Mouse (Mus musculus): ENCODE measurements around the gene Gimap5. TPM values are rescaled to one million over a fixed set of nuclear protein-coding genes. Genes with fewer than 3 reads are reported as not detected.

Gimap5 gene
- polyA plus RNA-seq (2015; fragmentation: Nextera tagmentation; extraction: Ambion mirVana), result 26.4 and 32.2 TPM in 2 replicates

DNA sequence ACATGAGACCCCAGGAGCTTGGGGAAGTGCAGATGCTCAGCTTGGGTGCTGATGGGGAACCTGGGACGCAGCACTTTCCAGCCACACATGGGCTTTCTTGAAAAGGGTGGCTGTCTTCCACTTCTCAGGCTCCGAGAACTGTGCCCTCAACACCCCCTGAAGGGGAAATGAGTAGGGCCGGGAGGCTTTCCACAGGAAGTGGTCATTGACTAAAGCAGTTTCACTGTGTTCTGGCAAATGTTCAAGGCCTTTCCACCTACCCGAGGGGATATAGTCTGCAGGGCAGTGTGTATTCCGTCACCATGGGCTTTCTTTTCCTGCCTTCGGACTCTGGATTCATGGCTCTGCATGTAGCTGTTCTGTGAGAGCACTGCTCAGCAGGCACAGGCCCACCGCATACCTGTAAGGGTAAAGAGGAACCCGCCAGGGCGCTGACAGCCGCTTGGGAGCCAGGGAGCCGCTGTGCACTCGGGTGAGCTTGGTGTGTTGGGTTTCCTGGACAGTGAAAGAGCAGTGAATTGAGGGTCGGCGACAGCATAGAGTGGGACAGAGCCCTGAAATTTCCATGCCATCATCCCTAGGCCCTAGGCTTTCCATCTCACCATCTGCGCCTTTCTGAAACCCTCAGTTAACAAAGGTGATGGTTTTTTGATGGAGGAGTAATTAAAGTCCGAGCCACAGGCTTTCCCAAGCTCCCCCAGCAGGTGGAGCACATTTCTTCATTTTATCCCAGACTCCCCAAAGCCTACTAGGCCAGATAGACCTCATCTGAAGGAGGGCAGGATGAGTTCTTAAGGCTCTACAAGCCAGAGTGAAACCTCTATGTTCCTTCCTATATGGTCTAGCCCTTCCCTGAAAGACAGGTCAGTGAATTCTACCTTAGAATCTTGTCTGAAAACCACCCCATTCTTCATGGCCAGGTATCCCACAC lies at the start of gene Gimap5:
Gimap5 (plus strand) TSS at position 239 of the 931 bp plus-strand sequence.
- WGBS, result 36% methylated on average over 16 of the region's 16 CpGs
- peak within 1 kb of the TSS; percentile 77 for H3K27ac ChIP-seq
- ATAC-seq (replicated peaks; ENCODE audit: low FRiP score, low read depth) (no peak), DNase-seq (ENCODE audit: low spot score) (peak; percentile 75)
- peak; percentile 73 for TF ChIP-seq CTCF (IDR thresholded peaks at IDR 0.05; ENCODE audit: low read depth)
- H3K4me2 ChIP-seq (ENCODE audit: low read length), result peak within 1 kb of the TSS; percentile 43
- no peaks in the 10 kb centered on the region for H3K9me3 ChIP-seq (replicated peaks; ENCODE audit: low read length)
- no peaks in the 10 kb centered on the region for H3K36me3 ChIP-seq (ENCODE audit: insufficient read depth, low read length)
- H3K4me3 ChIP-seq (replicated peaks; ENCODE audit: low read depth, low read length), result 0 out of 2 replicates have a peak within 1 kb of the TSS, but pooled peaks have one; percentile 4
- H3K27me3 ChIP-seq (ENCODE audit: insufficient read depth, low read length), result no peaks in the 10 kb centered on the region
- peaks cover 4% of the 10 kb centered on the region; the same call in 1 of the 2 replicates for H3K4me1 ChIP-seq (replicated peaks; ENCODE audit: insufficient read depth, low read length)
- H3K9ac ChIP-seq (ENCODE audit: low read depth, low read length), result peak within 1 kb of the TSS; percentile 31; the same call in 1 of the 2 replicates

DNA sequence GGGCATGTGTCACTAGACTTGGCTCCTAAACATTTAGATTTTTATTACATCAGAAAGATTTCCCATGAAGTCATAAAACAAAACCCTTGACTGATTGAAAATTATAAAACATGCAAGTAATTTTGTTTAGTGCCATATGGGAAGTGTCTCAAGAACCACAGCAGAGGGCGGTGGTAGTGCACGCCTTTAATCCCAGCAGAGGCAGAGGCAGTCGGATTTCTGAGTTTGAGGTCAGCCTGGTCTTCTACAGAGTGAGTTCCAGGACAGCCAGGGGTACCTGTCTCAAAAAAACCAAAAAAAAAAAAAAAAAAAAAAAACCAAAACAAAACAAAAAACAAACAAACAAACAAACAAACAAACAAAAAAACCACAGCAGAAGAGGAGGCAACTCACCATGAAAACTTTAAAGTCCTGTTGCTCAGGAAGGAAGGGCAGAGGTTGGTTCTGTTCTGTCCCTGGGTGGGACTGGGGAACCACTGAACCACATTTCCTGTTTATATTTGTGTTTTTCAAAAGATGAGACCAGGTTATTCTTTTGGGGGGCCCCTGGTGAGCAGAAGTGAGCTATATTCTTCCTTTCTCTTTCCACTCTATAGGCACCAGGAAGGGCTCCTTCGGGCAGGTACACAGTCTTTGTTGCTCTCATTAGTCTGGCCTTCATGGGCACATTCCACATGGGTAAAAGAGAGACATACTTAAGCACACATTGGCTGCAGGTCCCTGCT lies 49.0 kb upstream of the Gimap5 start:
- Histone ChIP-seq H3K4me3 (replicated peaks; ENCODE audit: low read depth, low read length) (no peak overlapping the region), H3K4me2 (ENCODE audit: low read length) (no peak overlapping the region), H3K27me3 (ENCODE audit: insufficient read depth, low read length) (no peaks in the 10 kb centered on the region), H3K27ac (no peak overlapping the region; the same call in 1 of the 2 replicates), H3K4me1 (replicated peaks; ENCODE audit: insufficient read depth, low read length) (no peaks in the 10 kb centered on the region), H3K9ac (ENCODE audit: low read depth, low read length) (no peak overlapping the region), H3K36me3 (ENCODE audit: insufficient read depth, low read length) (no peaks in the 10 kb centered on the region), H3K9me3 (replicated peaks; ENCODE audit: low read length) (no peaks in the 10 kb centered on the region)
- WGBS, result 80% methylated on average over 4 of the region's 4 CpGs
- TF ChIP-seq CTCF (IDR thresholded peaks at IDR 0.05; ENCODE audit: low read depth), result no peak
- DNase-seq (ENCODE audit: low spot score), result no peak
- no peak for ATAC-seq (replicated peaks; ENCODE audit: low FRiP score, low read depth)

DNA sequence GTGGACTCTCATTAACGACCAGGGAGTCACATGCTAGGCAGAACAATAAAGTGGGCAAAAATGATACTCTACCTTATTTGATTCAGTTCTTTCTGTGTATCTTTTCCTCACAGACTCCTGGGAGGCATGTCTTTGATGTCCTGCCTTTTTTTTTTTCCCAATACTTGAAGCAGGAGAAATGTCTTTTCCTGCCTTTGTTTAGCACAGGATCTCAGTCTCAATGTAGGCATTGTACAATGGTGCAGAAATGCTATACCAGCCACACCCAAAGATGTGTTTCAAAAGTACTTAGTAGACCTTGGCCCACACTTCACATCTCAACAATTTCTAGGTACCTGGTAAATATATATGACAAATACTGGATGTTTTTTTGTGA lies 48.5 kb upstream of the Gimap5 start:
- no peak for ATAC-seq (replicated peaks; ENCODE audit: low FRiP score, low read depth)
- no peak for TF ChIP-seq CTCF (IDR thresholded peaks at IDR 0.05; ENCODE audit: low read depth)
- no peaks in the 10 kb centered on the region for H3K4me1 ChIP-seq (replicated peaks; ENCODE audit: insufficient read depth, low read length)

DNA sequence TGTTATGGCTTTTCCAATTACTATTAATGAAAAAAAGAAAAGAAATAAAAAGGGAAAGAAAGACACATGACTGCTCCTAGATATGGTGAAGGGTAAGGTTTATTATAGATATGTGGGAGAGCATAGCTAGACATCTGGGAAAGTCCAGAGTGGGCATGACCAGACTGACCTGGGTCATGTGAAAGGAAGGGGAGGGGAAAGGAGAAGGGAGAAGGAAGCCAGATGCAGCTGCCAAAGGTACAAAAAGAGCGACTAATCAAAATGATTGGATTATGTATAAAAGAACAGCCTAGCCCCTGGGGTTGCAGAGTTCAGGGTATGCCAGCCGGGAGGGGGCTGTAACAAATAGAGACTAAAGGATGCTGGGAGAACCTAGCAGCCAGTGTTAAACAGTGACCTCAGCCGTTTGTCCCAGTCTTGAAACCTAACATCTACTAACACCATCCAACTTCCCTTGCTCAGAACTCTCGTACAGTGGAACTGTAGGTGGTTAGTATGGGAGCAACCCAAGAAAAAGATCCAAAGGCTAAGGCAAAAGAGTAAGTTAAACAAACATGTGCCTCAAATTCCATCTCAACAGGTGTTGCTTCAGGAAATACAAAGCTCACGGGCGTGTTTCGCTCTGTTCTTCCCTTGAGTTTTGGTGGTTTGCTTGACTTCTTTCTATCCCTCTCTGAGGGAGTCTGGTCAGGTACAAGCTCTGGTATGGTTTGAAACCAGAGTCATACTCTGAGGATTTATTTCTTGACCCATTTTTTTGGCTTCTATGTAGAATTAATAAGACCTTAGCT lies 47.7 kb upstream of the Gimap5 start:
- no peak overlapping the region for H3K4me3 ChIP-seq (replicated peaks; ENCODE audit: low read depth, low read length)
- H3K27me3 ChIP-seq (ENCODE audit: insufficient read depth, low read length), result no peaks in the 10 kb centered on the region
- no peaks in the 10 kb centered on the region for H3K4me1 ChIP-seq (replicated peaks; ENCODE audit: insufficient read depth, low read length)
- no peak for ATAC-seq (replicated peaks; ENCODE audit: low FRiP score, low read depth)
- peak overlapping the region; percentile 50 for H3K27ac ChIP-seq
- H3K4me2 ChIP-seq (ENCODE audit: low read length), result no peak overlapping the region
- TF ChIP-seq CTCF (IDR thresholded peaks at IDR 0.05; ENCODE audit: low read depth), result no peak
- no peak overlapping the region for H3K9ac ChIP-seq (ENCODE audit: low read depth, low read length)
- no peak for DNase-seq (ENCODE audit: low spot score)
- peaks cover 3% of the 10 kb centered on the region; the same call in 1 of the 2 replicates for H3K36me3 ChIP-seq (ENCODE audit: insufficient read depth, low read length)
- 83% methylated on average over 7 of the region's 7 CpGs for WGBS
- no peaks in the 10 kb centered on the region for H3K9me3 ChIP-seq (replicated peaks; ENCODE audit: low read length)

More for the DNA sequence above, 48.5 kb upstream of the Gimap5 start:
- no peak for DNase-seq (ENCODE audit: low spot score)
- 46% methylated on average over 1 of the region's 1 CpGs for WGBS
- H3K9ac ChIP-seq (ENCODE audit: low read depth, low read length), result no peak overlapping the region
- H3K27me3 ChIP-seq (ENCODE audit: insufficient read depth, low read length), result no peaks in the 10 kb centered on the region
- H3K4me3 ChIP-seq (replicated peaks; ENCODE audit: low read depth, low read length), result no peak overlapping the region
- peaks cover 3% of the 10 kb centered on the region; the same call in 1 of the 2 replicates for H3K36me3 ChIP-seq (ENCODE audit: insufficient read depth, low read length)
- no peak overlapping the region for H3K4me2 ChIP-seq (ENCODE audit: low read length)
- no peak overlapping the region for H3K27ac ChIP-seq
- no peaks in the 10 kb centered on the region for H3K9me3 ChIP-seq (replicated peaks; ENCODE audit: low read length)

GRCm38 (mm10) chr6:48698888-48699287 lies 47.1 kb upstream of the Gimap5 start:
- Histone ChIP-seq H3K36me3 (ENCODE audit: insufficient read depth, low read length) (peaks cover 3% of the 10 kb centered on the region; the same call in 1 of the 2 replicates), H3K4me2 (ENCODE audit: low read length) (no peak overlapping the region), H3K9ac (ENCODE audit: low read depth, low read length) (no peak overlapping the region), H3K4me3 (replicated peaks; ENCODE audit: low read depth, low read length) (no peak overlapping the region), H3K27ac (peak overlapping the region; percentile 64), H3K9me3 (replicated peaks; ENCODE audit: low read length) (no peaks in the 10 kb centered on the region), H3K4me1 (replicated peaks; ENCODE audit: insufficient read depth, low read length) (no peaks in the 10 kb centered on the region), H3K27me3 (ENCODE audit: insufficient read depth, low read length) (no peaks in the 10 kb centered on the region)
- WGBS, result 83% methylated on average over 3 of the region's 3 CpGs
- no peak for TF ChIP-seq CTCF (IDR thresholded peaks at IDR 0.05; ENCODE audit: low read depth)
- DNase-seq (ENCODE audit: low spot score), result no peak
- no peak for ATAC-seq (replicated peaks; ENCODE audit: low FRiP score, low read depth)
